Mouse (Mus musculus) spleen, adult 2 months (tissue): ENCODE results near the gene Clca2. TPM values are rescaled to one million over a fixed set of nuclear protein-coding genes. Genes with fewer than 3 reads are reported as not detected.

Experiments used
- DNase-seq, 2 experiments: peaks; one replicate each; pipeline versions ENCODE4 v3.0.0 to v3.0.0-alpha.2; 2012 to 2021; ENCODE audit warnings: low spot score in 2 of 2, low read depth in 1 of 2
- H3K27ac ChIP-seq: fragments of 200-500 bp; 2 replicates; pipeline ENCODE4 v1.5.1; 2012; ENCODE audit warnings: low read length, inconsistent platforms; ENCODE audit not compliant: insufficient read depth
- H3K27me3 ChIP-seq: fragments of 200-500 bp; 2 replicates; pipeline ENCODE4 v1.6.1; 2012; ENCODE audit warnings: mild to moderate bottlenecking, moderate library complexity, low read length, inconsistent platforms; ENCODE audit not compliant: control insufficient read depth, insufficient read depth
- H3K36me3 ChIP-seq: fragments of 200-500 bp; 2 replicates; pipeline ENCODE4 v1.6.1; 2012; ENCODE audit warnings: mild to moderate bottlenecking, low read length, inconsistent platforms; ENCODE audit not compliant: control insufficient read depth, insufficient read depth
- H3K4me1 ChIP-seq: fragments of 200-500 bp; 2 replicates; pipeline ENCODE4 v1.6.1; 2011; ENCODE audit warnings: inconsistent platforms; ENCODE audit not compliant: control insufficient read depth, insufficient read depth, insufficient read length
- H3K4me3 ChIP-seq: fragments of 200-500 bp; 2 replicates; pipeline ENCODE4 v1.5.1; 2011; ENCODE audit warnings: mild to moderate bottlenecking, inconsistent platforms; ENCODE audit not compliant: insufficient read depth, insufficient read length; ENCODE audit errors: extremely low read depth
- CTCF ChIP-seq: fragments of 200-500 bp; IDR thresholded peaks from 2 replicates; pipeline ENCODE4 v1.5.1; 2011; ENCODE audit warnings: mild to moderate bottlenecking, inconsistent platforms; ENCODE audit not compliant: insufficient read depth, insufficient read length, insufficient replicate concordance; ENCODE audit errors: extremely low read depth
- POLR2A ChIP-seq: fragments of 200-500 bp; IDR thresholded peaks from 2 replicates; pipeline ENCODE4 v1.6.1; 2011; ENCODE audit warnings: low read depth, low read length, inconsistent platforms
- WGBS: fragments of 180-500 bp; shearing (Covaris S2); methylation state at CpG from one replicate; pipeline ENCODE4 v1.1.7; 2018; 5-methylcytosine and 5-hydroxymethylcytosine counted together
- polyA plus RNA-seq: library from polyadenylated mRNA; depleted of rRNA; stranded (reverse); fragments of >200 nt; gene quantifications from 2 replicates; pipeline ENCODE4 v1.2.3, GENCODE M21; 2012

Gene Clca2
- polyA plus RNA-seq, 1 experiment, result 0.14 TPM

DNA sequence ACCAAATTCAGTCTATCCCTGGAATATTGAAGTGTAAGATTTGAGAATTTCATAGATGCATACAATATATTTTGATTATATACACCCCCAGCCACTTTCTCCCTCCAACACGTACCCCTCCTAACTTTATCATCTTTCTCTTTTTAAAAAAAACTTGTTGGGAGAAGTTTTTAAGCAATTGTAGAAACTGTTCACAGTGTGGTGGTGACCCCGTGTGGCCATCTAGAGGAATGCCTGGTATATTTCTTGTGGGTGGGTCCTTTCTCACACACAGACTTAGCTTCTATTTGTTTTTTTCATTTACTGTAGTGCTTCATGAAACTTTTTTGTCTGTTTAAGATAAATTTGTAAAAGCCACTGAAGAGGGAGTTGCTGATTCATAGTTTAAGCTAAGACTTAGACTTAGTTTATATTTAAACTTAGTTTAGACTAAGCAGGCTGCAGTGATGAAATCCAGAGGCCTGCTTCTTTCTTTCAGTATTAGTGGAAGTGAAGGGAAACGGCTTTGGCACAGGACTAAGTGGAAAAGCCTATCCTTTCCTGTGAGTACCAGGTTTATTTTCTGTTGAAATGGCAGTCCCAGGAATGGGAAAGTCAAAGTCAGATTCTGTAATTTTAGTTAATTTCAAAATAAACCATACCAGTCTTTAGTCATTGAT, 32.1 kb upstream of the Clca2 start:
- Histone ChIP-seq H3K27me3 (no peaks in the 10 kb centered on the region), H3K4me3 (no peak overlapping the region), H3K4me1 (no peaks in the 10 kb centered on the region), H3K36me3 (peaks cover 3% of the 10 kb centered on the region), H3K27ac (no peak overlapping the region)
- DNase-seq, result peak in 1 of 2 experiments; percentile 9
- TF ChIP-seq CTCF, result peak; percentile 8; the same call in 1 of the 2 replicates
- TF ChIP-seq POLR2A, result no peak
- WGBS, result 51% methylated on average over 3 of the region's 3 CpGs

DNA sequence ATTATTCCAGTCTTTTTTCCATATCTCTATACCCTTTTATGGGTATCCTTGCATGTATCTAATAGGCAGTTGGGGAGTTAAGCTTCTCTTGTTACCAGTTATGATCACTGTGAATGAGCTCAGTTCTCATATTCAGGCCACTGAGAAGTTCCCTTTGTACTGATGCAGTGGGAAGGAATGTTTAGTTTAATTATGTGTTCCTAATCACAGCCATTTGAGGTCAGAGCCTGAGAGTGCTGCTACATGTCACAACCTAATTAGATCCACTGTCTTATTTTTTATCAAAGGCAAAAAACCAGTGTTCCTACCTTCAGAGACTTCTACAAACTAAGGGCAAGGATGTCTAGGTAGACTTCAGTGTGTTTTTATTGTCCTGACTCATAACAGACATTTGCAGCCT, 30.1 kb upstream of the Clca2 start:
- no peaks in the 10 kb centered on the region for H3K4me1 ChIP-seq
- no peaks in the 10 kb centered on the region for H3K27me3 ChIP-seq
- no peak overlapping the region for H3K27ac ChIP-seq
- TF ChIP-seq CTCF (no peak), POLR2A (no peak)
- H3K36me3 ChIP-seq, result peaks cover 3% of the 10 kb centered on the region
- DNase-seq, result no peak
- H3K4me3 ChIP-seq, result no peak overlapping the region

DNA sequence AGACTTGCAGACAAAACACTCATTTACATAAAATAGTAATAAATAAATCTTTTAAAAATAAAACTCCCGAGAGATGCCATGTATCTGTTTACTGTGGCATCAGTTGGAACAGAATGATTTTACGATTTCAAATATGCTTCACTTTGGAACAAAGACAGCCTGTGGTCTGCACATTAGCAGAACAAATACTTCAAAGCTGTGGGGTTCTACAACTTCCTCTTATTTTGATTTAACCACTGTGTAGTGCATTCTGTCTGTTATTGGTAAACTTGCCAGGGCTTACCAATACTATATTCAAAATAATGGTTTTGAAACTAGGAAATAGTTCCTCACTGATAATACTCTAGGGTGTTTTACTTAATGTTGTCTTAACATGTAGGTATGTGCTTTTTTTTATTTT, 27.4 kb upstream of the Clca2 start:
- Histone ChIP-seq H3K4me1 (no peaks in the 10 kb centered on the region), H3K27ac (no peak overlapping the region), H3K4me3 (no peak overlapping the region), H3K36me3 (no peaks in the 10 kb centered on the region; the same call in 1 of the 2 replicates), H3K27me3 (no peaks in the 10 kb centered on the region)
- DNase-seq, result no peak
- TF ChIP-seq POLR2A (no peak), CTCF (no peak)
- WGBS, result 77% methylated on average over 2 of the region's 2 CpGs

DNA sequence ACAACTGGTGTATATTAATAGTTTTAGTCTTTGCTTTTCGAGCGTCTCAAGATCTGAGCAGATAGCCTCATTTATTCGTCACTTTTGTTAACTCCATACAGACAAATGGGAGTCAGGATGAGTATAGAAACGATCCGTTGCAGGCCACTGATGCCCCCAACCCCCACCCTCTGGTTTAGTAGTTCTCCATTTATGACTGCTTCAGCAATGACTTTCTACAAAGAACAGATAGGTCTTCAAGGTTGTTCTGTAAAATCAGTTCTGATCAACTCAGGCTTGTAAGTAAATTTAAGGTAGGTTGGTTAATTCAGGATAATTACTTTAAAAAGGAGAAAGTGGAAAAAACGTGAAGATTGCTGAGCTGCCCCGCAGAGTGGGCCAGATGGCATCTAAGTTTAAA, 20.2 kb upstream of the Clca2 start:
- Histone ChIP-seq H3K27ac (no peak overlapping the region), H3K4me3 (no peak overlapping the region)
- no peak for DNase-seq

DNA sequence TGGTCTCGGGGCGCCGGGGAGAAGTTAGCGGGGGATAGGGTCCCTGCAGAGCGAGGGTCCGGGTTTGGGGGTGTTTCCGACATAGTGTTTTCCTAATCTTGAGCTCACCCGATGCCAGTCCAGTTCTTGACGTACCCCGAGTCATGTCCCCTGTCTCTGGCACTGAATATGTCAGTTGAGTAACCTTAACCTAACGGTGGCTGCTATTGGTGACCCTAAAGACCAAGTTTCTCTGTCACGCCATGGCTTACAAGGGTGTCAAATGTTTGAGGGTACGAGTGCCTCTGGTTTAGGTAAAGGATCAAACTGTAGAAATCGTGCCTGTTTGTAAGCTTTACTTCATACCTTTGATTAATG, 19.7 kb upstream of the Clca2 start:
- 4% methylated on average over 14 of the region's 14 CpGs for WGBS
- Histone ChIP-seq H3K4me3 (peak overlapping the region; percentile 88), H3K36me3 (no peaks in the 10 kb centered on the region), H3K4me1 (no peaks in the 10 kb centered on the region; the same call in 1 of the 2 replicates), H3K27me3 (no peaks in the 10 kb centered on the region), H3K27ac (peak overlapping the region; percentile 89)
- no peak for TF ChIP-seq POLR2A
- TF ChIP-seq CTCF, result no peak
- no peak for DNase-seq

More for the DNA sequence above, 20.2 kb upstream of the Clca2 start:
- Histone ChIP-seq H3K36me3 (no peaks in the 10 kb centered on the region), H3K4me1 (no peaks in the 10 kb centered on the region; the same call in 1 of the 2 replicates), H3K27me3 (no peaks in the 10 kb centered on the region)
- no peak for TF ChIP-seq POLR2A
- no peak for TF ChIP-seq CTCF
- WGBS, result 74% methylated on average over 7 of the region's 7 CpGs

DNA sequence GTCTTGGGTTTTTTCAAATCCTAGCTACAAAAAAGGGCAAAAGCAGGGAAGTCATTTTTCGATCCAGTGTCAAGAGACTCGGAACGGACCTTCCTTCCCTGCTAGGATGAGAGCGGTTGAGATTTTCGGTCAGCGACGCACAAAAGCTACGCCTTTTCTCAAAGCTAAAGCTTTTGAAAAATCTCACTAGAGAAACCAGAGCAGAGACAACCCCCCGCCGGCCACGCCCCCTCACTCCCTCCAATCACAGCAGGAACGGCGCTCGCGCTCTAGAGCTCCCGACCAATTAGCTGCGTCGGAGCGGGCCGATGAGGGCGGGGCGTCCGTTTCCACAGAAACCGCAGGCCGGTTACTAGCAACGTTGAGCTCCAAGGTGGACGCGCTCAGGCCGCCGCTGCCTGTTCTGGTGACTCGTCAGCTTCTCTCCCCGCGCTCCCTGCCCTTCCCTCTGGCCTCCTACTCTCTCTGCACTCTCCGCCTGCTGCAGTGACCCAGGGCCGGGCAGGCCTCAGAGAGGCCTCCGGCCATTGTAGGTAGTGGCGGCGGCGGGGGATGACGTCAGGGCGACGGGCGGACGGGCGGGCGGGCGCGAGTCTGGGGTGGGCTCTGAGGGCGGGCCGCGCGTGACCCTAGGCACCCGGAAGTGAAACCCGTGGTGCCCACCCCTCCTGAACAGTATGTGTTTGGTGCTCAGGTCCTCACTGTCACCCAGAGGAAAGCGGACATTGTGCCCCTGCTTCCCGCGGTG, 19.2 kb upstream of the Clca2 start, which contains the start of gene Odf2l:
TSS of gene Odf2l (plus strand) at position 335 of the 748 bp plus-strand sequence.
- Histone ChIP-seq H3K27me3 (no peaks in the 10 kb centered on the region), H3K4me1 (no peaks in the 10 kb centered on the region; the same call in 1 of the 2 replicates), H3K27ac (peak within 1 kb of the TSS; percentile 92), H3K4me3 (peak within 1 kb of the TSS; percentile 88), H3K36me3 (no peaks in the 10 kb centered on the region)
- under 1% methylated on average over 57 of the region's 57 CpGs for WGBS
- TF ChIP-seq CTCF, result no peak
- peak; percentile 55; the same call in 1 of the 2 replicates for TF ChIP-seq POLR2A
- peak; percentile 93 to 95 for DNase-seq
